Mouse (Mus musculus) embryonic fibroblast, embryonic 13.5 days (primary cell): ENCODE data around the gene Rbms3.

Experiments used
- CTCF ChIP-seq: IDR thresholded peaks from 2 replicates; pipeline ENCODE4 v1.5.1; 2011; ENCODE audit warnings: mild to moderate bottlenecking, control low read depth, low read length, moderate library complexity, borderline replicate concordance; ENCODE audit not compliant: insufficient read depth
- POLR2A ChIP-seq: IDR thresholded peaks from 2 replicates; pipeline ENCODE4 v1.6.1; 2011; ENCODE audit warnings: low read depth, mild to moderate bottlenecking, control low read depth, low read length, moderate library complexity

- TF ChIP-seq CTCF (no peak), POLR2A (no peak)
Observed at GRCm38 (mm10) chr9:117370086-117370485, 259.6 kb downstream of the Rbms3 start.
